Mouse (Mus musculus) midbrain, embryonic 14.5 days (tissue): Measurements from ENCODE around the gene Uvrag. TPM values are rescaled to one million over a fixed set of nuclear protein-coding genes. Genes with fewer than 3 reads are reported as not detected.

ENCODE experiments used
- ATAC-seq: fragments of 200-750 bp; cut with Nextera tagmentation; 2 replicates; pipeline ENCODE4 v1.8.0; 2017; ENCODE audit warnings: moderate number of reproducible peaks, moderate library complexity; ENCODE audit not compliant: low FRiP score, low TSS enrichment
- DNase-seq: peaks from one replicate; pipeline ENCODE4 v3.0.0-alpha.2; 2015
- H3K27ac ChIP-seq: fragments of 300-500 bp; sonication (generic); replicated peaks from 2 replicates; pipeline ENCODE4 v1.5.1; 2014; ENCODE audit warnings: mild to moderate bottlenecking, low read depth, low read length, moderate library complexity
- H3K27me3 ChIP-seq: fragments of 300-500 bp; sonication (generic); 2 replicates; pipeline ENCODE4 v1.6.1; 2014; ENCODE audit warnings: low read length, control low read depth, mixed read lengths; ENCODE audit not compliant: control insufficient read depth, insufficient read depth
- H3K36me3 ChIP-seq: fragments of 300-500 bp; sonication (generic); 2 replicates; pipeline ENCODE4 v1.6.1; 2014; ENCODE audit warnings: low read length, control low read depth; ENCODE audit not compliant: control insufficient read depth, insufficient read depth
- H3K4me1 ChIP-seq: fragments of 300-500 bp; sonication (generic); 2 replicates; pipeline ENCODE4 v1.6.1; 2014; ENCODE audit warnings: mild to moderate bottlenecking, antibody characterized with exemption, low read length, control low read depth; ENCODE audit not compliant: control insufficient read depth, insufficient read depth
- H3K4me2 ChIP-seq: fragments of 300-500 bp; sonication (generic); 2 replicates; pipeline ENCODE4 v1.6.1; 2014; ENCODE audit warnings: mild to moderate bottlenecking, low read length, moderate library complexity
- H3K4me3 ChIP-seq: fragments of 300-500 bp; sonication (generic); replicated peaks from 2 replicates; pipeline ENCODE4 v1.5.1; 2014; ENCODE audit warnings: low read depth, low read length
- H3K9ac ChIP-seq: fragments of 300-500 bp; sonication (generic); replicated peaks from 2 replicates; pipeline ENCODE4 v1.6.1; 2014; ENCODE audit warnings: mild to moderate bottlenecking, low read length, moderate library complexity
- H3K9me3 ChIP-seq: fragments of 300-500 bp; sonication (generic); 2 replicates; pipeline ENCODE4 v1.6.1; 2016; ENCODE audit warnings: low read length, control low read depth, mixed read lengths; ENCODE audit not compliant: control insufficient read depth
- WGBS: fragments of 180-500 bp; shearing (Covaris S2); extraction: QIAGEN DNeasy Blood & Tissue Kit; methylation state at CpG from one replicate; pipeline ENCODE4 v1.1.7; 2014; 5-methylcytosine and 5-hydroxymethylcytosine counted together
- polyA plus RNA-seq: library from polyadenylated mRNA; unstranded; fragments of >200 nt; fragmentation: Nextera tagmentation; extraction: Ambion mirVana; gene quantifications from 2 replicates; pipeline ENCODE4 v1.2.1, GENCODE M21; 2014

The Uvrag gene
- 16.6 and 21.0 TPM in 2 replicates for polyA plus RNA-seq

DNA sequence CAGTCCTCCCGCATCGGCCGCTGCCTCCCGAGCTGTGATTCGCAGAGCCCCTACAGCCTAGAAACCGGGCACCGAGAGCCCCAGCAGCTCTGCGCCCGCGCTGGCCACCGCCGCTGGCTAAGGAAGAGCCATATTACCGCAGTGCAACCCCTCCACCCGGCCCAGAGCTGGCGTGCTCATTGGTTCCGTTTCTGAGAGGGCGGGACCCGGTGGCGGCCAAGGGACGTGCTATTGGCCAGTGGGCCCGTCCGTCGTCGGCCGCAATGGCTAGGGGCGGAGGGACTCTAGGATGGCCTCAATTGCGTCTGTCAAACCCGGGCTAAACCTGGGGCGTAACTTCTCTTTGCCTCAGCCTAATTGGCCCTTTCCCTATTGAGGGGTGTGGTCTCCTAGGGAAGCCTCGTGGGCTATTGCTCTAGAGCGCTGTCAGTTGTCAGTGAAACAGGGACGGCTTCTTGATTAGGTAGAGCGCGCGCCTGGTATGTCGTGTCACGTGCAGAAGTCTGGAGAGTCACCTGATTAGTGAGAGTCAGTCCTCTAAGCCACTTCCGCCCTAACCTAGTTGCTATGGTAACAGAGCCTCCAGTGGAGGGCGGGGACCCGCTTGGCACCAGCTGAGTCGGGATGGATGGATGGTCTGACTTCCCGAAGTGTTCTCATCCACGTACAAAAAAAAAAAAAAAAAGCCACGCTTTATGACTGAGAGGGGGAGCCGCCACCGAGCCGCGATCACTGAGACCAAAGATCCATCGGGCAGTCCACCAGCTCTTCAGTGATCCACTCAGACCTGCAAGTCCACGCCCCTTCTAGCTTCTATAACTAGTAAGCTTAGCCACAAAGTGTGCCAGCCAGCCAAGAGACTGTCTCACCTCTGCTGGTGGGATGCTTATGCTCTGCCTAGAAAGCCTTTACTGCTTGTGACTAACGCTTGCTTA, at the start of gene Uvrag:
Uvrag (minus strand) TSS at position 158 of the 935 bp plus-strand sequence.
- Histone ChIP-seq H3K9ac (peak within 1 kb of the TSS; percentile 83), H3K4me1 (peaks cover 17% of the 10 kb centered on the region), H3K27me3 (no peaks in the 10 kb centered on the region), H3K27ac (peak within 1 kb of the TSS; percentile 92), H3K4me2 (peak within 1 kb of the TSS; percentile 76), H3K4me3 (peak within 1 kb of the TSS; percentile 96), H3K36me3 (no peaks in the 10 kb centered on the region), H3K9me3 (no peaks in the 10 kb centered on the region)
- ATAC-seq (peak; percentile 98), DNase-seq (peak; percentile 99)
- under 1% methylated on average over 51 of the region's 51 CpGs for WGBS

DNA sequence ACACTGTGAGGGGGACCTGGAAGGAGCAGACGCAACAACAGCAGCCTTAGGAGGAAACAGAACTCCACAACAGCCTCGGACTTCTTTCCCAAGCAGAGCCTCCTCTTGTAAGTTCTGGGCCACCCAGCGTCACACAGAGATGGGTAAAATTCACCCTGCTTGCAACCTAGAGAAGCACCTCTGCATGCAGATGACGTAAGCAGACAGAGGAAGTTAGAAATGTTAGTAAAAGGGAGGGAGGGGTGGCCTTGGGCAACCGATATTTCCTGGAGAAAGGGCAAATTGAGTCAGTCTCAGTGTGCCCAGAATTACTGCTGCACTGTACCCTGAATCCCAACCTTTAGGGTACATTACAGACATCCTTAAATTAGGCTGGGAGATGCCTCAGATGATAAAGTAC, 48.9 kb upstream of the Uvrag start:
- H3K4me3 ChIP-seq: no peak overlapping the region
- no peaks in the 10 kb centered on the region for H3K27me3 ChIP-seq
- H3K27ac ChIP-seq: no peak overlapping the region
- no peaks in the 10 kb centered on the region for H3K9me3 ChIP-seq
- H3K36me3 ChIP-seq: no peaks in the 10 kb centered on the region
- DNase-seq: no peak
- no peak overlapping the region for H3K9ac ChIP-seq
- no peak overlapping the region for H3K4me2 ChIP-seq
- no peaks in the 10 kb centered on the region for H3K4me1 ChIP-seq
- ATAC-seq: no peak
- 88% methylated on average over 5 of the region's 5 CpGs for WGBS

DNA sequence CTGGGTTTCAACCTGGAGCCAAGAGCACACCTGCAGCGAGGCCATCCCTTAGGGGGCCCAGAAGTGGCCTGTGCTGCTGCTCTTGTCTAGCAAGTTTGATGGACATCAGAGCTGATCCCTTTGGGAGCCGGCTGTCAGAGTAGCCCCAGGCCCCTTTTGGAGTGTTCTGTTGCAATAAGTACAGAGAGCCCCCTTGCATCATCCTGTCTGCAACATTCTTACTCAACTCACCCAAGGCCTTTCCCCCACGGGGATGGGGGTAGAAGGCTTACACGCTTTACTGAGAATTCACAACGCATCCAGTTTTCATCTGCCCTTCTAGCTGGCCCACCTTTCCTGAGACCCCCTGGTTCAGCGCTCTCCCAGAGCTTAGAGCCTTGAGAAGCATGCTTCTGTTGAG, 47.7 kb upstream of the Uvrag start:
- H3K9ac ChIP-seq: no peak overlapping the region
- WGBS: 87% methylated on average over 6 of the region's 6 CpGs
- no peak overlapping the region for H3K4me3 ChIP-seq
- H3K4me2 ChIP-seq: no peak overlapping the region
- no peaks in the 10 kb centered on the region for H3K9me3 ChIP-seq
- DNase-seq: no peak
- H3K27me3 ChIP-seq: peaks cover 5% of the 10 kb centered on the region; the same call in 1 of the 2 replicates
- ATAC-seq: no peak
- H3K36me3 ChIP-seq: no peaks in the 10 kb centered on the region
- H3K27ac ChIP-seq: no peak overlapping the region
- no peaks in the 10 kb centered on the region for H3K4me1 ChIP-seq

DNA sequence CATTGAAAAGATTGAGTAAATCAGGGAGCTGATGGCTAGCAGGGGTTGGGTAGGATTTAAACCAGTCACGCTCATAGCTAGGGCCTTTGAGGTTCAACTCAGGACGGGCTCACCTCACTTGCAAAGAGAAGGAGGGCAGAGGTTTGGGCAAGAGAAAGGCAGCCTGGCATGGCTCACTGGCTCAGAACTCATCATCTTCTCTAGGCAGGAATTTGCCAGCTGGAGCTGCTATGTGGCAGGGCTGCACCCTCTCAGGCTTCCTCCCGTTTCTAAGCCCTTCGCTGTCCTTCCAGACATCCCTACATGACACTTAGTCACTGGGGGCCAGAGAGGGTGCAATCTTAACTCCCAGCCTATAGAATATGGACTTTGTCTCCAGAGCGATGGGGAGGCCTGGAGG, 46.5 kb upstream of the Uvrag start:
- H3K4me1 ChIP-seq: no peaks in the 10 kb centered on the region
- no peak overlapping the region for H3K4me2 ChIP-seq
- ATAC-seq: no peak
- H3K36me3 ChIP-seq: no peaks in the 10 kb centered on the region
- H3K27me3 ChIP-seq: peaks cover 6% of the 10 kb centered on the region; the same call in 1 of the 2 replicates
- no peak overlapping the region for H3K27ac ChIP-seq
- 79% methylated on average over 5 of the region's 5 CpGs for WGBS
- no peak overlapping the region for H3K9ac ChIP-seq
- no peak overlapping the region for H3K4me3 ChIP-seq
- no peak for DNase-seq
- H3K9me3 ChIP-seq: no peaks in the 10 kb centered on the region

DNA sequence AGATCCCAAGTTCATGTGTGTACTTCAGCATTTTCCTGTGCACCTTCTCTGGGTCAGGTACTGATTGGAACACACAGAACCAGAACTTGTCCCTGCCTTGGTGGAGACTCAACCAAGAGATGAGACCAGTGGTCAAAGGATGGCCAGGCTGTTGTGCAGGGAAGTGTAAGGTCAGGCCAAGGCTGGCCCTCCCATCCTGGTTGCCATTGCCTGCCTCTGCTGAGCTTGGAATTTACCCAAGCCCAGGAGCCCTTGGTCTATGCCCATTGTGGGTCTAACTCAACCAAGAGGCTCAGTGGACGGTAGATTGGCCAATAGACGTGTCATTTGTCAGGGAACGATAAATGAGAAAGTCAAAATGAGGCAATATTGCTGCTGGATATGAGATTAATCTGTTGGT, 44.5 kb upstream of the Uvrag start:
- ATAC-seq (no peak), DNase-seq (no peak)
- 91% methylated on average over 3 of the region's 3 CpGs for WGBS

DNA sequence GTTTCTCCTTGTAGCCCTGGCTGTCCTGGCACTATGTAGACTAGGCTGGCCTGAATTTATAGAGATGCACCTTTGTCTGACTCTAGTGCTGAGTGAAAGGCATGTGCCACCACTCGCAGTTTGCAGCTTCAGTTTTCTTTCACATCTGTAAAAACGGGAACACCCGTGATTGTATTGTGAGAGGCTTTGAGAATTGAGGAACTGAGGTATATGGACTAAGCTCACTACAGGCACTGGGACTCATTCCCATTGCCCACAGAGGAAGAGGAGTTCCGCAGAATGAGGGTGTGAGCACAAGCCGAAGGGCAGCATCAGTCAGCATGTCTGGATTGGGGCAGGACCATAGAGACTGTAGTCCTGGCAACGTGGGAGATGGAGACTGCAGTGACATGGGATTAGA, 42.8 kb upstream of the Uvrag start:
- H3K9ac ChIP-seq: no peak overlapping the region
- H3K27ac ChIP-seq: no peak overlapping the region
- 68% methylated on average over 6 of the region's 6 CpGs for WGBS
- H3K9me3 ChIP-seq: no peaks in the 10 kb centered on the region
- peak overlapping the region; percentile 96; the same call in 1 of the 2 replicates for H3K4me2 ChIP-seq
- no peak overlapping the region for H3K4me3 ChIP-seq
- H3K4me1 ChIP-seq: peaks cover 6% of the 10 kb centered on the region; the same call in 1 of the 2 replicates
- no peaks in the 10 kb centered on the region for H3K36me3 ChIP-seq
- no peak for DNase-seq
- no peak for ATAC-seq
- H3K27me3 ChIP-seq: peaks cover 15% of the 10 kb centered on the region; the same call in 1 of the 2 replicates

More for the DNA sequence above, 44.5 kb upstream of the Uvrag start:
- no peak overlapping the region for H3K4me3 ChIP-seq
- H3K27ac ChIP-seq: no peak overlapping the region
- no peaks in the 10 kb centered on the region for H3K36me3 ChIP-seq
- H3K9ac ChIP-seq: no peak overlapping the region
- no peak overlapping the region for H3K4me2 ChIP-seq
- H3K9me3 ChIP-seq: no peaks in the 10 kb centered on the region
- H3K27me3 ChIP-seq: peaks cover 15% of the 10 kb centered on the region; the same call in 1 of the 2 replicates
- H3K4me1 ChIP-seq: peaks cover 6% of the 10 kb centered on the region; the same call in 1 of the 2 replicates

DNA sequence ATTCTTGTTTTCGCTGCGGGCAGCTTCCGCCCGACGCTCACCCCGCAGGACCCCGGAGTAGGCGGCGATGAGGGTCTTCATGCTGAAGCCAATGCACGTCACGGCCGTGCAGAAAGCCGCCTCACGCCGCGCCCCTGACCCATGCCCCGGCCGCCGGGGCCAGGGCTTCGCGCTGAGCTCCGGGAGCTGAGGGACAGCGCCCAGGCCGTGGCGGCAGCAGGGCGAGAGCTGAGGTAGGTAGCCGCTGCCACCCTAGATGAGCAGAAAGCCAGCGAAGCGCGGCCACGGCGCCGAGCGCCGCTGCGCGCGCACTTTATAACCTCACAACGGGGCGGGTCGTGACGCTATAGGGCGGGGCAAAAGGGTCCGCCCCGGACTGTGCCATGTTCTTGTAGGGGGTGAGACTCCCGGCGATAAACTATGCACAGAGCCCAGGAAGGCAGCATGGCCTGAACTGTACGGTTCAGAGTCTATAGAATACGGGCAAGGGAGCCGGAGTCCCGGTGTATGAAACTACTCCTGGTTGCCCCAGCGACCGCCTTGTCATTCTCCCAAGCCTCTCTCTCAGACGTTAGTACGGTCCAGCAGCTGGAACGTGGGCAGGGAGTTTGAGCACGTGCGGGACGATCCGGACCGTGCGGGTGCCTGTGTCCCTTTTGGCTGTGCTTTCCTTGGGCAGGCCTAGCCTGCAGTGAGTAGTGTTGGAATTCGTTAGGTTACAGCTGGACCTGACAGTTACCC, 41.7 kb upstream of the Uvrag start, which contains the start of gene Dgat2:
Dgat2 (minus strand) TSS at position 288 of the 741 bp plus-strand sequence.
- ATAC-seq: peak; percentile 94
- H3K4me1 ChIP-seq: peaks cover 6% of the 10 kb centered on the region; the same call in 1 of the 2 replicates
- under 1% methylated on average over 63 of the region's 63 CpGs for WGBS

DNA sequence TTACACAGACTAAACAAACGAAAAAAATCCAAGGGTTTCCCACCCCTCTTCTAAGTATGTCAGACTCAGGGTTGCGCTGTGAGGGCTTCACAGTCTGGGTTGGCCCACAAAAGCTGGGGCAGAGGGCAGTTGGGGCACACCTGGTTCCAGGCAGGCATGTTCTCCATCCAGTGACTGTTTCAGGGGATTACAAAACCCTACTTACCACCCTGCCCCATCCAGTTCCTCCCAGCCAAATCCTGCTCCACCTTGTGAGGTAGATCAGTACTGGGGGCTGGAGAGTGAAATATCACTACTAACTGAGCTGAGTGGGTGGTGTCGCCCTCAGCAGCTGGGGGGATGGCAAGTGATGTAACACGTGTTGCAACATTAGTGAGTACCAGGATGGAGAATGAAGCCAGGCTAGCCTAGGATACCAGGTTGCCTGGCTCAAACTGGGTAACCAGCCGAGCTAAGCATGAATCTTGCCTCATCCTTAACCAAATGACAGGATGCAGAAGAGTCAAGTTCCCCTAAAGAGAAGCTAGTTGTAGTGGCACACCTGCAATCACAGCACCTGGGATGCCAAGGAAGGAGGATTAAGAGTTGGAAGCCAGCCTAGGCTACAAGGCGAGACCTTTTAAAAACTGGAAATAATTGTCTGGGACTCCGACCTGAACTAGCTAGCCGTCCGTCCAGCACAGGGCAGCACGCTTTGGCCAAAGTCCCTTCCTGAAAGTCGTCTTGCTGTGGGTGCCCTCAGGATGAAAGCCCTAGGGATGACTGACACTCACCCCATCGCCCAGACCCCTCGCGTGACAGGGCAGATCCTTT, 40.9 kb upstream of the Uvrag start:
- WGBS: 21% methylated on average over 14 of the region's 14 CpGs
- peaks cover 15% of the 10 kb centered on the region; the same call in 1 of the 2 replicates for H3K27me3 ChIP-seq
- H3K9ac ChIP-seq: peak overlapping the region; percentile 86
- H3K36me3 ChIP-seq: no peaks in the 10 kb centered on the region
- peak overlapping the region; percentile 83 for H3K27ac ChIP-seq
- no peaks in the 10 kb centered on the region for H3K9me3 ChIP-seq
- peak overlapping the region; percentile 73 for H3K4me3 ChIP-seq
- DNase-seq (no peak), ATAC-seq (no peak; the same call in 1 of the 2 replicates)
- peak overlapping the region; percentile 96 for H3K4me2 ChIP-seq
- peaks cover 6% of the 10 kb centered on the region; the same call in 1 of the 2 replicates for H3K4me1 ChIP-seq

More for the DNA sequence above, 41.7 kb upstream of the Uvrag start, which contains the start of gene Dgat2:
- Histone ChIP-seq H3K4me2 (peak within 1 kb of the TSS; percentile 96), H3K4me3 (peak within 1 kb of the TSS; percentile 73), H3K27me3 (peaks cover 15% of the 10 kb centered on the region; the same call in 1 of the 2 replicates), H3K27ac (peak within 1 kb of the TSS; percentile 83), H3K9ac (peak within 1 kb of the TSS; percentile 86), H3K36me3 (no peaks in the 10 kb centered on the region), H3K9me3 (no peaks in the 10 kb centered on the region)
- peak; percentile 97 for DNase-seq
